Mouse (Mus musculus) kidney, adult 2 months (tissue): ENCODE data around the gene Cd180.

Experiments
- CTCF ChIP-seq: fragments of 200-500 bp; conservative IDR thresholded peaks from 2 replicates; pipeline ENCODE4 v1.5.1; 2011; ENCODE audit warnings: low read depth, mild to moderate bottlenecking, control low read depth, low read length, moderate library complexity, mixed read lengths; ENCODE audit not compliant: insufficient read depth, insufficient read length
- POLR2A ChIP-seq: fragments of 200-500 bp; IDR thresholded peaks from one replicate; pipeline ENCODE4 v1.6.1; 2011; ENCODE audit warnings: low read depth, low read length, control low read depth

DNA sequence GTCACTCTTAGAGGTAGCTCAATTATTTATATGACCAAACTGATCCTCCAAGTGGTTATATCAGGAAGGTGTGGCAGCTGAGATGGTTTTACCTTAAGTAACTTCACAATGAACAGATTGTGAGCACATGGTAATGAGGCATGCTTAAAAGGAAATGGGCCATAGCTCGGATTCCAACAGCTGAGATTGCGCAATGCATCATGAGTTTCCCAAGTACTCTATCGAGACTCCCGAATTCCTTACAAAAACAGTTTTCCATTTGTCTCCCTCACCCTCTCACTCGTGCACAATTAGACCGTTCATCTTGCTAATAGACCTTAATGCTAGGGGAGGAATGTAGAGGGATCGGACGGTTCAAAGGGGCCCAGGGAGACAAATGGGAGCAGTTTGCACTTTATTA is 76.8 kb downstream of the Cd180 start:
- no peak for TF ChIP-seq CTCF
- TF ChIP-seq POLR2A: no peak
